Mouse (Mus musculus) small intestine, adult 2 months (tissue): Measurements from ENCODE around the gene Padi6.

ENCODE experiments used
- CTCF ChIP-seq: fragments of 200-500 bp; IDR thresholded peaks from 2 replicates; pipeline ENCODE4 v1.5.1; 2012; ENCODE audit warnings: low read depth, mild to moderate bottlenecking, control low read depth, inconsistent platforms, low read length, moderate library complexity, mixed read lengths; ENCODE audit not compliant: insufficient replicate concordance, insufficient read length; ENCODE audit errors: extremely low read depth
- POLR2A ChIP-seq: fragments of 200-500 bp; IDR thresholded peaks from 2 replicates; pipeline ENCODE4 v1.6.1; 2012; ENCODE audit warnings: low read depth, mild to moderate bottlenecking, control low read depth, inconsistent platforms, low read length, moderate library complexity

DNA sequence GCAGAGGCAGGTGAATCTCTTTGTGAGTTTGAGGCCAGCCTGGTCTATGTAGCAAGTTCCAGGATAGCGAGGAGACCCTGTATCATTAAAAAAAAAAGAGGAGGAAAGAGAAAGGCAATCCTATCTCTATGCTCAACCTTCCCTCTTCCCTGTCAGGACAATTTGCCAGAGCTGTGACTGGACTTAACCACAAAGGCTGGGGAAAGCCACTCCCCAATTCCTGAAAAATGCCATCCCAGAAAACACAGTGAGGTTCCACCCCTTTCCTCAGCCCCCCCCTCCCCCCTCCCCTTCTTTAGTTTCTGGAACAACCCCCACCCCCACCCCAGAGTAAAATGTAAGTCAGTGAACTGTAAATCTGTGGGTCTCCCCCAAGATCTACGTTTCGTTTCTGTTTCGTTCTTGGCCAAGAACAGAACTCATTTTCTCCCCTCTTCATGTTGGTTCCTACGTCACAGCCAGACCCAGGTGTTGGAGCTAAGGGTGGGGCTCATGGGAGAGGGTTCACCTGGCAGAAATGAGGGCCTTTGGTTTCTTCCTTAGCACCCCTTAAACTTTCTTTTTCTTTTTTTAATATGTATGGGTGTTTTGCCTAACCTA lies 53.5 kb downstream of the Padi6 start:
- TF ChIP-seq POLR2A (no peak), CTCF (no peak)
